Mouse (Mus musculus): Measurements from ENCODE around the gene Tas2r134. TPM values are rescaled to one million over a fixed set of nuclear protein-coding genes. Genes with fewer than 3 reads are reported as not detected.

Gene Tas2r134
- polyA plus RNA-seq, 1 experiment from 2014 or later, result not detected

- H3K36me3 ChIP-seq, result no peaks in the 10 kb centered on the region
- ATAC-seq (ENCODE audit: insufficient read depth, low FRiP score, low read depth), result no peak
- WGBS, result 66% methylated on average over 5 of the region's 5 CpGs
- no peaks in the 10 kb centered on the region for H3K9me3 ChIP-seq
- H3K9ac ChIP-seq, result no peak overlapping the region
- H3K4me1 ChIP-seq, result no peaks in the 10 kb centered on the region
- no peaks in the 10 kb centered on the region for H3K27me3 ChIP-seq (replicated peaks)
- H3K27ac ChIP-seq, result no peak overlapping the region
- H3K4me2 ChIP-seq, result no peak overlapping the region
- H3K4me3 ChIP-seq (replicated peaks), result no peak overlapping the region
Observed at GRCm38 (mm10) chr2:51658288-51658687, 31.0 kb downstream of the Tas2r134 start.

GRCm38 (mm10) chr2:51674321-51674720, 47.0 kb downstream of the Tas2r134 start:
- no peak for ATAC-seq (ENCODE audit: insufficient read depth, low FRiP score, low read depth)
- Histone ChIP-seq H3K9me3 (no peaks in the 10 kb centered on the region), H3K27me3 (replicated peaks) (no peaks in the 10 kb centered on the region), H3K36me3 (no peaks in the 10 kb centered on the region), H3K4me3 (replicated peaks) (no peak overlapping the region), H3K4me1 (no peaks in the 10 kb centered on the region), H3K27ac (no peak overlapping the region), H3K4me2 (no peak overlapping the region), H3K9ac (no peak overlapping the region)
- 72% methylated on average over 2 of the region's 2 CpGs for WGBS
